Mouse (Mus musculus): ENCODE data around the gene Gm10337.

The Gm10337 gene

DNA sequence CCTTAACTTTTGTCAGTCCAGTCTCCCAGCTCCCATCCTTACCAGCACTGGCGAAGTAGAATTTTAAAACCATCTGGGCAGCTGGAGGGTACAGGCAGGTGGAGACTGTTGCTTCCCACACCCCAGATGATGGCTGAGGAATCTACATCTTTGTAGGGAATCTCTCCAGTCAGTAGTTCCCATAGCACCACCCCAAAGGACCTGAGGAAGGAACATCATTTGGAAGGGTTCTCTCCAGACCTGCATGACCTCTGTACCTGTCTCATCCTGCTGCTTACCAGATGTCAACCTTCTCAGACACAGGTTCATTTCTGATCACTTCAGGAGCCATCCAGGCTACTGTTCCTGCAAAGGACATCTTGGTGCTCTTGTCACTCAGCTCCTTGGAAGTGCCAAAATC is at the start of gene Gm10337:
Gm10337 (plus strand) TSS at position 276 of the 400 bp plus-strand sequence.
- no peak for DNase-seq (ENCODE audit: low spot score)

DNA sequence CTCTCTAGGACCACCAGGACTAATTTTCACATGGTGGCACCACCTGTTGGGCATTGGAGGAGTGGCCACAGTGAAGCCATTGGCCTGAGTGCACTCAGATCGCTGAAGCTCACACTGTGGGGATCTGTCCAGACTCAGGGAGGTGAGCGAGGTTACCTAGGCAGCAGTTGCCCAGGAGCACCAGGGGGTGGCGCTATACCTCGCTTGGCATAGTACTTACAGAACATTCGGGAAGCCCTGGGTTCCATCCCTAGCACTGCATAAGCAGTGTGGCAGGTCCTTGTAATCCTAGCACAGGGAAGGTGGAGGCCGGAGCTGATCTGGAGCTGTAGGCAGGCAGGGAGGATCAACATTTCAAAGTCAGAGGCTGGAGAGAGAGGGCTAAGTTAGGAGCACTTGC is 47.5 kb upstream of the Gm10337 start:
- no peak for DNase-seq (ENCODE audit: low spot score)

DNA sequence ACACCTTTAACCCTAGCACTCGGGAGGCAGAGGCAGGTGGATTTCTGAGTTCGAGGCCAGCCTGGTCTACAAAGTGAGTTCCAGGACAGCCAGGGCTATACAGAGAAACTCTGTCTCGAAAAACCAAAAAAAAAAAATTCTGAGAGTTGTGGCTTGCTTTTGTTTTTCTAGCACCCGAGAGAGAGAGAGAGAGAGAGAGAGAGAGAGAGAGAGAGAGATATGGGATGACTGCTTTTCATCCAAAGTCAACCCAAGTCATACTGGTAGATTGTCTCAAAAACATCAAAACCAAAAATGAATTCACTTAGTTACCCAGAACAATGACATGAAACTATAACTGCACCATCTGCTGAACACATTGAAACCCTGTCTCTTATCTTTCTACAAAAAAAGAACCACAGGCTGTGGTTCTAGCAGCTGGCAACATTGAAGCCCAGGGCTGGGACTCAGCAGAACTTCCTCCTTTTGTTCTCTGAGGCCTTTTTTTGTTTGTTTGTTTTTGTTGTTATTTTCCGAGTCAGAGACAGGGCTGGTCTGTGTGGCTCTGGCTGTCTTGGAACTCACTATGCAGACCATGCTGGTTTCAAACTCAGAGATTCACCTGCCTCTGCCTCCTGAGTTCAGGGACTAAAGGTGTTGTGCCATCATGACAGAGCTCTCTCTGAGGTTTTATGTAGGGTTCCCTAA is 45.3 kb upstream of the Gm10337 start:
- no peak for DNase-seq (ENCODE audit: low spot score)

- peak; percentile 95 for DNase-seq (ENCODE audit: low spot score)
These were observed 44.6 kb upstream of the Gm10337 start, which contains the start of gene Prr13 for GRCm38 (mm10) chr15:102458904-102459317. Gene Prr13 (plus strand): TSS chr15:102459028.

- DNase-seq (ENCODE audit: low spot score) = no peak
These were observed 44.1 kb upstream of the Gm10337 start for GRCm38 (mm10) chr15:102459381-102459780.

GRCm38 (mm10) chr15:102459847-102460246 is 43.7 kb upstream of the Gm10337 start:
- DNase-seq (ENCODE audit: low spot score) = no peak

DNA sequence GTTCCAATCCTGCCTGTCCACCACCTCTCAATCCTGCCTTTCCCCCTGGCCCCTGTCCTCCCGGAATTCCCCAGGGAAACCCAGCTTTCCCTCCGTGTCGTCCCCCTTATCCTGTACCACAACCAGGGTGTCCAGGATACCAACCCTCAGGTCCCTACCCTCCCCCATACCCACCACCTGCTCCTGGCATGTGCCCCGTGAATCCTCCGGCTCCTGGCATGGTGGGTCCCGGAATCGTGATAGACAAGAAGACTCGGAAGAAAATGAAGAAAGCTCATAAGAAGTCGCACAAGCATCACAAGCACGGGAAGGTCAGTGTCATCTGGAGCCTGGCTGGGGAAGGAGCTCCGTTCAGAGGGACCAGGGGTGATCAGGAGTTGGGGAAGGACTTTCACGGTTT is 43.1 kb upstream of the Gm10337 start:
- no peak for DNase-seq (ENCODE audit: low spot score)

- no peak for DNase-seq (ENCODE audit: low spot score)
These were observed 42.6 kb upstream of the Gm10337 start for GRCm38 (mm10) chr15:102460971-102461370.

DNA sequence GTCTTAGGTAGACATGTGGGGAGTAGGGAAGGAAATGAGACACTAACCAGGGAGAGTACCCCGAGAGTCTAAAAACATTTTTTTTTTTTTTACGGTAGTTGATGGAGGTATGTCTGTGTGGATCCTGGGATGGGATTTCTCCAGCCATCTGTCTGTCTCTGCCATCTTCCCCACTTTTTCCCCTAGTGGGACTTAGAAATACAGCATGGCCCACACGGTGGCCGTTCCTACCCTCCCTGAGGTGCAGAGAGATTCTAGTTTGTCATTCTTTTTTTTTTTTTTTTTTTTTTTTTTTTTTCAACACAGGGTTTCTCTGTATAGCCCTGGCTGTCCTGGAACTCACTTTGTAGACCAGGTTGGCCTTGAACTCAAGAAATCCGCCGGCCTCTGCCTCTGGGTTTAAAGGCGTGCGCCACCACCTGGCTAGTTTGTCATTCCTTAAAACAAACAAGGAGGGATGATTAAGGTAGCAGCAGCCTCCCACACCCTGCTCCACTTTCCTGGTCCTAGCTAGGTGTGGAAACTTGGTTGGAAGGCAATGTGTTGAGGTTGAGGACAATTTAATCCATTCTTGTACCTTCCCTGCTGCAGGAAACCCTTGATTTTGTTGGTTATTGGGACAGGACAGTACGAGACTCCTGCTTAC is 42.0 kb upstream of the Gm10337 start:
- no peak for DNase-seq (ENCODE audit: low spot score)

DNA sequence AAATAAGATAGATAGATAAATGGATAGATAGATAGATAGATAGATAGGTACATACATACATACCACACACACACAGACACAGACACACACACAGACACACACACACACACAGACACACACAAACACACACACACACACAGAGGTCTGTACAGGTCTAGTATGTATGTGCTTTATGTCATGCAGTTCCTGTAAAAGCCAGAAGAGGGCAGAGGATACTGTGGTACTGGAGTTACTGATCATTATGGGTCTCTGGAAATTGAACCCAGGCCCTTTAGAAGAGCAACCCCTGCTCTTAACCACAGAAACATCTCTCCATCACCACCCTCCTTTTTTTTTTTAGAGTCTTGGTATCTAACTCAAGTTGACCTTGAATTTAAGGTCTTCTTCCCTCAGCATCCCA is 39.9 kb upstream of the Gm10337 start:
- DNase-seq (ENCODE audit: low spot score) = no peak

- no peak for DNase-seq (ENCODE audit: low spot score)
These were observed 34.7 kb upstream of the Gm10337 start for GRCm38 (mm10) chr15:102468675-102469370.

DNA sequence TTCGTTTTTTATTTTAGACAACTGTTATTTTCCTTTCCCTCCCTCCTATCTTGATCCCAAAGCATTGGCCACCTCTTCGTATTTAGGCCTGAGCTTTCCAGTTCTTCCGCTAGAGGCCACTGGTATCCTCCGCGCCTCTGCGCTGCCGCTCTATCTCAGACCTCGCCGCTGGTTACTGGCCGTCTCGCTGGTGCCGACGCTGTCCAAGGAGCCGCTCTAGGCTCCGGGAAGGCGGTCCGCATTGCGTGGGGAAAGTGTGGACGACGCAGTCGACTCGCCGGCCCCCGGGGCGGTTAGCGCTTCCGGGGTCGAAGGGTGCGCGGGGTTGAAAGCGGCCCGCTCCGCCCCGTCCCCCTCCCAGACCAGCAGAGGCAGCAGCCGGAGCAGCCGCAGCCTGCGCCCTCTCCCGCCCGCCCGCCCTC is 33.3 kb upstream of the Gm10337 start, which contains the start of gene Pcbp2:
Pcbp2 (plus strand) TSS at position 357 of the 422 bp plus-strand sequence.
- DNase-seq (ENCODE audit: low spot score) = peak; percentile 96

- DNase-seq (ENCODE audit: low spot score) = peak; percentile 79
These were observed 32.8 kb upstream of the Gm10337 start for GRCm38 (mm10) chr15:102470605-102471294.

DNA sequence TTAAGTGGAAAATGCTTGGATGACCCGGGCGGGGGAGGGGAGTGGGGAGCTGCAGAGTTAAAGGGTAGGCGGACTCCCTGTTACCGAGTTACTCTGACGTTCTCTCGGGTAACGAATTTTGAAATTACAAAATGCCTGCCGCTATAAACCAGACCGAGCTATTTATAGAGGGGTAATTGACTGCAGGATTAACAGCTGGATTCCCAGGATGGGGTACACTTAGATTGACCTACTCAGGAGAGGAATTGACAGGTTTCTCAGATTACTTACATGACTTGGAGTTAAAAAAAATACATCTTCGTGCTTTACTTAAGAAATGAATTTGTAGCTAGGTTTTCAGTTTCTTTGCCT is 32.3 kb upstream of the Gm10337 start:
- no peak for DNase-seq (ENCODE audit: low spot score)

- DNase-seq (ENCODE audit: low spot score) = no peak
These were observed 31.8 kb upstream of the Gm10337 start for GRCm38 (mm10) chr15:102471727-102472126.

- DNase-seq (ENCODE audit: low spot score) = no peak
These were observed 30.3 kb upstream of the Gm10337 start for GRCm38 (mm10) chr15:102473246-102473645.

DNA sequence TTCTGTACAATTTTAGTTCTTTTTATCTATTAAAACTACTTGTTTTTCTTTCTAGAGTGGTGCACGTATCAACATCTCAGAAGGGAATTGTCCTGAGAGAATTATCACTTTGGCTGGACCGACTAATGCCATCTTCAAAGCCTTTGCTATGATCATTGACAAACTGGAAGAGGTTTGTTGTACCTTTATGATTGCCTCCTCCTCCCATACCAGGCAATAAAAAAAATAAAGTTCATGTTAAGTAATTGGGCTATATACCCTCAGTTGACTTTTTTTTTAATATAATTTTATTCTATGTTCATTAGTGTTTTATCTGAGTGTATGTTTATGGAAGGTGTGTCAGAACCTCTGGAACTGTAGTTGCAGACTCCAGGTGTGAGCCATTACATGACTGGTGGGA is 29.0 kb upstream of the Gm10337 start:
- no peak for DNase-seq (ENCODE audit: low spot score)

GRCm38 (mm10) chr15:102483136-102483535 is 20.4 kb upstream of the Gm10337 start:
- no peak for DNase-seq (ENCODE audit: low spot score)

GRCm38 (mm10) chr15:102485853-102486252 is 17.7 kb upstream of the Gm10337 start:
- no peak for DNase-seq (ENCODE audit: low spot score)

- no peak for DNase-seq (ENCODE audit: low spot score)
These were observed 15.9 kb upstream of the Gm10337 start for GRCm38 (mm10) chr15:102487664-102488063.

GRCm38 (mm10) chr15:102498322-102498721 is 5.2 kb upstream of the Gm10337 start:
- DNase-seq (ENCODE audit: low spot score) = peak; percentile 51

- peak; percentile 26 for DNase-seq (ENCODE audit: low spot score)
These were observed 4.2 kb upstream of the Gm10337 start for GRCm38 (mm10) chr15:102499370-102499769.

Data from layer of hippocampus, adult 11-12 months (tissue).